Mouse (Mus musculus): ENCODE measurements around the gene Stk25. TPM values are rescaled to one million over a fixed set of nuclear protein-coding genes. Genes with fewer than 3 reads are reported as not detected.
A peak's percentile ranks its signal among the peaks of the same experiment; 100 is the strongest.

Stk25 gene
- polyA plus RNA-seq, 1 experiment from 2014 or later: 216 TPM

- H3K9me3 ChIP-seq: no peaks in the 10 kb centered on the region
- H3K27me3 ChIP-seq: no peaks in the 10 kb centered on the region
- no peaks in the 10 kb centered on the region for H3K36me3 ChIP-seq (replicated peaks)
- no peaks in the 10 kb centered on the region for H3K4me1 ChIP-seq
- H3K9ac ChIP-seq: no peak overlapping the region
- H3K27ac ChIP-seq: no peak overlapping the region
- ATAC-seq (ENCODE audit: low FRiP score): no peak
- no peak overlapping the region for H3K4me2 ChIP-seq
- WGBS: 85% methylated on average over 5 of the region's 5 CpGs
- no peak overlapping the region for H3K4me3 ChIP-seq (replicated peaks)
Measured at GRCm38 (mm10) chr1:93657025-93657360, 1.5 kb downstream of the Stk25 start.

- no peak overlapping the region for H3K27ac ChIP-seq
- no peak for ATAC-seq (ENCODE audit: low FRiP score)
- H3K36me3 ChIP-seq (replicated peaks): no peaks in the 10 kb centered on the region
- no peaks in the 10 kb centered on the region for H3K27me3 ChIP-seq
- WGBS: 82% methylated on average over 7 of the region's 7 CpGs
- H3K4me3 ChIP-seq (replicated peaks): no peak overlapping the region
- H3K9me3 ChIP-seq: no peaks in the 10 kb centered on the region
- H3K4me2 ChIP-seq: no peak overlapping the region
- no peak overlapping the region for H3K9ac ChIP-seq
- H3K4me1 ChIP-seq: no peaks in the 10 kb centered on the region
Measured at GRCm38 (mm10) chr1:93656325-93657024, 2.0 kb downstream of the Stk25 start.

- Histone ChIP-seq H3K27me3 (no peaks in the 10 kb centered on the region), H3K4me2 (no peak overlapping the region), H3K36me3 (replicated peaks) (no peaks in the 10 kb centered on the region), H3K9ac (no peak overlapping the region), H3K27ac (no peak overlapping the region), H3K9me3 (no peaks in the 10 kb centered on the region), H3K4me1 (no peaks in the 10 kb centered on the region), H3K4me3 (replicated peaks) (no peak overlapping the region)
- 81% methylated on average over 2 of the region's 2 CpGs for WGBS
- ATAC-seq (ENCODE audit: low FRiP score): no peak
Measured at GRCm38 (mm10) chr1:93654798-93655197, 3.7 kb downstream of the Stk25 start.

- no peak overlapping the region for H3K4me3 ChIP-seq (replicated peaks)
- no peaks in the 10 kb centered on the region for H3K9me3 ChIP-seq
- WGBS: 70% methylated on average over 2 of the region's 2 CpGs
- H3K9ac ChIP-seq: no peak overlapping the region
- no peaks in the 10 kb centered on the region for H3K27me3 ChIP-seq
- no peaks in the 10 kb centered on the region for H3K4me1 ChIP-seq
- no peak overlapping the region for H3K4me2 ChIP-seq
- ATAC-seq (ENCODE audit: low FRiP score): no peak
- no peaks in the 10 kb centered on the region for H3K36me3 ChIP-seq (replicated peaks)
- no peak overlapping the region for H3K27ac ChIP-seq
Measured at GRCm38 (mm10) chr1:93654275-93654674, 4.2 kb downstream of the Stk25 start.

- 79% methylated on average over 5 of the region's 5 CpGs for WGBS
- H3K4me2 ChIP-seq: no peak overlapping the region
- H3K9ac ChIP-seq: no peak overlapping the region
- no peaks in the 10 kb centered on the region for H3K4me1 ChIP-seq
- no peak overlapping the region for H3K27ac ChIP-seq
- H3K9me3 ChIP-seq: no peaks in the 10 kb centered on the region
- no peaks in the 10 kb centered on the region for H3K27me3 ChIP-seq
- no peak for ATAC-seq (ENCODE audit: low FRiP score)
- H3K36me3 ChIP-seq (replicated peaks): no peaks in the 10 kb centered on the region
- no peak overlapping the region for H3K4me3 ChIP-seq (replicated peaks)
Measured at GRCm38 (mm10) chr1:93649604-93650172, 8.8 kb downstream of the Stk25 start.

- no peak overlapping the region for H3K27ac ChIP-seq
- no peak overlapping the region for H3K4me3 ChIP-seq (replicated peaks)
- ATAC-seq (ENCODE audit: low FRiP score): no peak
- H3K4me1 ChIP-seq: no peaks in the 10 kb centered on the region
- WGBS: 89% methylated on average over 2 of the region's 2 CpGs
- H3K27me3 ChIP-seq: no peaks in the 10 kb centered on the region
- H3K4me2 ChIP-seq: no peak overlapping the region
- no peaks in the 10 kb centered on the region for H3K36me3 ChIP-seq (replicated peaks)
- H3K9ac ChIP-seq: no peak overlapping the region
- no peaks in the 10 kb centered on the region for H3K9me3 ChIP-seq
Measured at GRCm38 (mm10) chr1:93642692-93643091, 15.8 kb downstream of the Stk25 start.

- no peak overlapping the region for H3K4me2 ChIP-seq
- H3K27ac ChIP-seq: no peak overlapping the region
- no peak overlapping the region for H3K4me3 ChIP-seq (replicated peaks)
- H3K27me3 ChIP-seq: no peaks in the 10 kb centered on the region
- H3K4me1 ChIP-seq: no peaks in the 10 kb centered on the region
- ATAC-seq (ENCODE audit: low FRiP score): no peak
- H3K9ac ChIP-seq: no peak overlapping the region
- H3K36me3 ChIP-seq (replicated peaks): no peaks in the 10 kb centered on the region
- H3K9me3 ChIP-seq: no peaks in the 10 kb centered on the region
- 84% methylated on average over 2 of the region's 2 CpGs for WGBS
Measured at GRCm38 (mm10) chr1:93641978-93642377, 16.5 kb downstream of the Stk25 start.

GRCm38 (mm10) chr1:93636211-93636897 lies 22.1 kb downstream of the Stk25 start:
- 30% methylated on average over 7 of the region's 7 CpGs for WGBS
- no peaks in the 10 kb centered on the region for H3K9me3 ChIP-seq
- peaks cover 26% of the 10 kb centered on the region for H3K4me1 ChIP-seq
- H3K27me3 ChIP-seq: no peaks in the 10 kb centered on the region
- peak overlapping the region; percentile 55 for H3K9ac ChIP-seq
- peak overlapping the region; percentile 85 for H3K27ac ChIP-seq
- peaks cover 6% of the 10 kb centered on the region; the same call in 1 of the 2 replicates for H3K36me3 ChIP-seq (replicated peaks)
- peak overlapping the region; percentile 72 for H3K4me2 ChIP-seq
- H3K4me3 ChIP-seq (replicated peaks): peak overlapping the region; percentile 94
- peak; percentile 33 for ATAC-seq (ENCODE audit: low FRiP score)

GRCm38 (mm10) chr1:93635580-93636192 lies 22.8 kb downstream of the Stk25 start:
- 2% methylated on average over 44 of the region's 44 CpGs for WGBS
- peak overlapping the region; percentile 95 for H3K4me2 ChIP-seq
- H3K9me3 ChIP-seq: no peaks in the 10 kb centered on the region
- peaks cover 8% of the 10 kb centered on the region; the same call in 1 of the 2 replicates for H3K36me3 ChIP-seq (replicated peaks)
- H3K4me3 ChIP-seq (replicated peaks): peak overlapping the region; percentile 94
- peak; percentile 98 for ATAC-seq (ENCODE audit: low FRiP score)
- H3K27me3 ChIP-seq: no peaks in the 10 kb centered on the region
- H3K9ac ChIP-seq: peak overlapping the region; percentile 95
- peaks cover 26% of the 10 kb centered on the region for H3K4me1 ChIP-seq
- H3K27ac ChIP-seq: peak overlapping the region; percentile 88

- Histone ChIP-seq H3K9me3 (no peaks in the 10 kb centered on the region), H3K4me1 (peaks cover 26% of the 10 kb centered on the region), H3K9ac (peak overlapping the region; percentile 95), H3K27ac (peak overlapping the region; percentile 88), H3K36me3 (replicated peaks) (peaks cover 8% of the 10 kb centered on the region; the same call in 1 of the 2 replicates), H3K4me3 (replicated peaks) (peak overlapping the region; percentile 94), H3K4me2 (peak overlapping the region; percentile 95), H3K27me3 (no peaks in the 10 kb centered on the region)
- under 1% methylated on average over 55 of the region's 58 CpGs for WGBS
- no peak; the same call in 1 of the 2 replicates for ATAC-seq (ENCODE audit: low FRiP score)
Measured at GRCm38 (mm10) chr1:93635091-93635579, 23.3 kb downstream of the Stk25 start.

GRCm38 (mm10) chr1:93634481-93634891 lies 24.0 kb downstream of the Stk25 start:
- ATAC-seq (ENCODE audit: low FRiP score): no peak
- 11% methylated on average over 6 of the region's 6 CpGs for WGBS
- Histone ChIP-seq H3K36me3 (replicated peaks) (peaks cover 8% of the 10 kb centered on the region; the same call in 1 of the 2 replicates), H3K27me3 (no peaks in the 10 kb centered on the region), H3K9ac (peak overlapping the region; percentile 95), H3K4me2 (peak overlapping the region; percentile 95), H3K27ac (peak overlapping the region; percentile 88; the same call in 1 of the 2 replicates), H3K4me3 (replicated peaks) (peak overlapping the region; percentile 94), H3K4me1 (peaks cover 26% of the 10 kb centered on the region), H3K9me3 (no peaks in the 10 kb centered on the region)

GRCm38 (mm10) chr1:93632723-93633122 lies 25.7 kb downstream of the Stk25 start:
- 96% methylated on average over 3 of the region's 3 CpGs for WGBS
- Histone ChIP-seq H3K27ac (no peak overlapping the region), H3K36me3 (replicated peaks) (peaks cover 24% of the 10 kb centered on the region), H3K27me3 (no peaks in the 10 kb centered on the region), H3K9ac (no peak overlapping the region), H3K9me3 (no peaks in the 10 kb centered on the region), H3K4me1 (peaks cover 26% of the 10 kb centered on the region), H3K4me2 (no peak overlapping the region), H3K4me3 (replicated peaks) (no peak overlapping the region)
- ATAC-seq (ENCODE audit: low FRiP score): no peak
